Mouse (Mus musculus): ENCODE results near the gene Zfp987. TPM values are rescaled to one million over a fixed set of nuclear protein-coding genes. Genes with fewer than 3 reads are reported as not detected.
A peak's percentile ranks its signal among the peaks of the same experiment; 100 is the strongest.
"Not testable (repeated sequence)": the region's sequence is repeated elsewhere in the genome, so short reads cannot be mapped to it uniquely, and the experiment has no call there.

Zfp987 gene
- polyA plus RNA-seq, 1 experiment from 2014 or later: not detected

DNA sequence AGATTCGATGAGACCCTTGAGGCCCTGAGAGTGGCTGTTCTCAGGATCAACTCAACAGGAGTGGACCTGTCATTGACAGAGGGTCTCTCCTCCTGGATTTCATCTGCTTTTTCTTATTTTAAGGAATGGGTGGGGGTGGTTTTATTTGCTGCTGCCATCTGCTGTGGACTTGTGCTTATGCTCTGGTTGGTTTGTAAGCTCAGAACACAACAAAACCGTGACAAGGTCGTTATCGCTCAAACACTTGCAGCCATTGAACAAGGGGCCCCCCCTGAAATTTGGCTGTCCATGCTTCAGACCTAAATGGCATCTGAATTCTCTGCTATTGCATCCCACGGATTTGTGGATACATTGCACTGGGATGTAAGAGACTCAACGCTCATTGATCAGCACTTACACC is 34.1 kb upstream of the Zfp987 start:
- ATAC-seq; H3K4me1 ChIP-seq (ENCODE audit: control insufficient read depth, insufficient read depth, low read depth, low read length): not testable (repeated sequence)
- WGBS: 79% methylated on average over 6 of the region's 6 CpGs

DNA sequence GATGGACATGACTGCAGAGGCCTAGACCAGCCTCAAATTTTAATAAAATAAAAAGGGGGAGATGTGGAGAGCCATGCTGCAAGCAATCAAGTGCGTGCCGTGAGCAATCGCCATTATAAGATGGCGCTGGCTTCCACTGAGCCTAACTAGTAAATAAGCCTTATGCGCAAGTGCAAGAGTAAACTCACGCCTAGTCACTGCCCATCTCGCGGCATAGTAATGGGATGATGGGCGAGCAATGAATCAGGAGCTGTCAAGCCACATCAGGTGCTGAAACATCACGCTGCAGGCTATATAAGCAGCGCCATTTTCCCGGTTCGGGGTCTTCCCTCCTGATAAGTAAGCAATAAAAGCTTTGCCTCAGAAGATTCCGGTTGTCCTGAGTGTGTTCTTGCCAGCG is 33.5 kb upstream of the Zfp987 start:
- peaks cover 43% of the 10 kb centered on the region for H3K9me3 ChIP-seq (ENCODE audit: control insufficient read depth, low read length)
- not testable (repeated sequence) for ATAC-seq

More for the DNA sequence above, 34.1 kb upstream of the Zfp987 start:
- H3K4me3 ChIP-seq (ENCODE audit: low read length); H3K27me3 ChIP-seq (replicated peaks; ENCODE audit: control insufficient read depth, insufficient read depth, low read length); H3K27ac ChIP-seq (ENCODE audit: low read depth, low read length); H3K4me2 ChIP-seq (ENCODE audit: low read length); H3K36me3 ChIP-seq (ENCODE audit: control insufficient read depth, insufficient read depth, low read length); H3K9ac ChIP-seq (ENCODE audit: low read depth, low read length): not testable (repeated sequence)
- peaks cover 44% of the 10 kb centered on the region for H3K9me3 ChIP-seq (ENCODE audit: control insufficient read depth, low read length)

GRCm38 (mm10) chr4:146064807-146065206 is 32.3 kb upstream of the Zfp987 start:
- H3K9ac ChIP-seq (ENCODE audit: low read depth, low read length); H3K4me1 ChIP-seq (ENCODE audit: control insufficient read depth, insufficient read depth, low read depth, low read length): not testable (repeated sequence)
- 79% methylated on average over 4 of the region's 5 CpGs for WGBS

More for the DNA sequence above, 33.5 kb upstream of the Zfp987 start:
- WGBS: 85% methylated on average over 15 of the region's 15 CpGs
- not testable (repeated sequence) for H3K27ac ChIP-seq (ENCODE audit: low read depth, low read length); H3K36me3 ChIP-seq (ENCODE audit: control insufficient read depth, insufficient read depth, low read length); H3K27me3 ChIP-seq (replicated peaks; ENCODE audit: control insufficient read depth, insufficient read depth, low read length); H3K9ac ChIP-seq (ENCODE audit: low read depth, low read length); H3K4me2 ChIP-seq (ENCODE audit: low read length); H3K4me1 ChIP-seq (ENCODE audit: control insufficient read depth, insufficient read depth, low read depth, low read length); H3K4me3 ChIP-seq (ENCODE audit: low read length)

DNA sequence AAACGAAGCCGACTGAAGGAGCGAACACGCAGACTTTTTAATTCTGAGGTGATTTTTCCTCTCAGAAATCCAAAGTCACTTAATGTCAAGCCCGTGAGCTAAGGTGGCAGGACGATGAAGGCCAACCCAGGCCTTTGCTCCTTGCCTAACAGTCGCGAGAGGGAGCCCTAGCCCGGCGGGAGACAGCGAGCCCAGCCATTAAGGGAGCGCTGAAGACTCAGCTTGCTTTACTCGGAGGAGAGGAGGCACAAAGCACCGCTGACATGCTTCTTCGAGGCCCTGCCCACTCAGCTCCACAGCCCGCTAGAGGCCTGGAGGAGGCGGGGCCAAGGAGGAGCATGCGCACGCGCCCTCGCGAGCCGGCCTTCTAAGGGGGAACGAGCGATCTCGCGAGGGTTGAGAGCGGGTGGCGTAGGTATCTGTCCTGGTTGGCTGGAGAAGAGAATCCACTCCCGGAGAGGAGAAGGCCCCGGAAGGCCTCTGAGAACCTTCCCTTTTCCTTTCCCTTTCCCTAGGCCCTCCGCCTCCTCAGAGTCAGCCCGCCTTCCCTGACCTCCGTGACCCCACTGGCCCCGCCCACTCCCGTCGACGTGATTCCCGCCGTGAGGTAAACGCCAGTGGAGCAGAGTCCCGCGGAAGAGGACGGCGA is 30.0 kb upstream of the Zfp987 start:
- 35% methylated on average over 45 of the region's 45 CpGs for WGBS
- Histone ChIP-seq H3K4me3 (ENCODE audit: low read length) (peak overlapping the region; percentile 32), H3K4me2 (ENCODE audit: low read length) (peak overlapping the region; percentile 48)

More at GRCm38 (mm10) chr4:146064807-146065206, 32.3 kb upstream of the Zfp987 start:
- not testable (repeated sequence) for H3K27ac ChIP-seq (ENCODE audit: low read depth, low read length); H3K27me3 ChIP-seq (replicated peaks; ENCODE audit: control insufficient read depth, insufficient read depth, low read length); H3K36me3 ChIP-seq (ENCODE audit: control insufficient read depth, insufficient read depth, low read length); ATAC-seq; H3K4me3 ChIP-seq (ENCODE audit: low read length); H3K4me2 ChIP-seq (ENCODE audit: low read length)
- H3K9me3 ChIP-seq (ENCODE audit: control insufficient read depth, low read length): peaks cover 37% of the 10 kb centered on the region

GRCm38 (mm10) chr4:146067594-146067993 is 29.5 kb upstream of the Zfp987 start:
- peak overlapping the region; percentile 32 for H3K4me3 ChIP-seq (ENCODE audit: low read length)
- 17% methylated on average over 55 of the region's 55 CpGs for WGBS
- H3K4me2 ChIP-seq (ENCODE audit: low read length): peak overlapping the region; percentile 48

More for the DNA sequence above, 30.0 kb upstream of the Zfp987 start:
- H3K4me1 ChIP-seq (ENCODE audit: control insufficient read depth, insufficient read depth, low read depth, low read length); ATAC-seq; H3K27me3 ChIP-seq (replicated peaks; ENCODE audit: control insufficient read depth, insufficient read depth, low read length); H3K27ac ChIP-seq (ENCODE audit: low read depth, low read length); H3K36me3 ChIP-seq (ENCODE audit: control insufficient read depth, insufficient read depth, low read length); H3K9ac ChIP-seq (ENCODE audit: low read depth, low read length): not testable (repeated sequence)
- peaks cover 24% of the 10 kb centered on the region for H3K9me3 ChIP-seq (ENCODE audit: control insufficient read depth, low read length)

DNA sequence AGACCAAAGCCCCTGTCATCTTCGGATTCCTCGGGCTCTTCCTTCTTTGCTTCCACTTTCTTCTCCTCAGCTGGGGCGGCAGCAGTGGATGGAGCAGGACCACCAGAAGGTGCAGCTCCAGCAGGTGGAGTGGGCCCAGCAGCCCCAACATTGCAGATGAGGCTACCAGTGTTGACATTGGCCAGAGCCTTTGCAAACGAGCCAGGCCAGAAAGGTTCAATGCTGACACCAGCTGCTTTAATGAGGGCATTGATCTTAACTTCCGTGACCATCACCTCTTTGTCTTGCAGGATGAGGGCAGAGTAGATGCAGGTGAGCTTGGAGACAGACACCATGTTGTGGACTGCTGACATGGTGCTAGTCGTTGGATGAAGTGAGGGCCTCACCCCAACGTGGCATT is 23.8 kb upstream of the Zfp987 start:
- H3K9me3 ChIP-seq (ENCODE audit: control insufficient read depth, low read length); H3K27me3 ChIP-seq (replicated peaks; ENCODE audit: control insufficient read depth, insufficient read depth, low read length); H3K4me2 ChIP-seq (ENCODE audit: low read length); H3K4me1 ChIP-seq (ENCODE audit: control insufficient read depth, insufficient read depth, low read depth, low read length); H3K9ac ChIP-seq (ENCODE audit: low read depth, low read length); H3K36me3 ChIP-seq (ENCODE audit: control insufficient read depth, insufficient read depth, low read length); ATAC-seq; H3K27ac ChIP-seq (ENCODE audit: low read depth, low read length); H3K4me3 ChIP-seq (ENCODE audit: low read length): not testable (repeated sequence)
- 84% methylated on average over 5 of the region's 7 CpGs for WGBS

More at GRCm38 (mm10) chr4:146067594-146067993, 29.5 kb upstream of the Zfp987 start:
- H3K36me3 ChIP-seq (ENCODE audit: control insufficient read depth, insufficient read depth, low read length); H3K27ac ChIP-seq (ENCODE audit: low read depth, low read length); H3K27me3 ChIP-seq (replicated peaks; ENCODE audit: control insufficient read depth, insufficient read depth, low read length); H3K9ac ChIP-seq (ENCODE audit: low read depth, low read length); ATAC-seq; H3K4me1 ChIP-seq (ENCODE audit: control insufficient read depth, insufficient read depth, low read depth, low read length): not testable (repeated sequence)
- H3K9me3 ChIP-seq (ENCODE audit: control insufficient read depth, low read length): peaks cover 22% of the 10 kb centered on the region

GRCm38 (mm10) chr4:146101448-146101847 is 4.3 kb downstream of the Zfp987 start:
- H3K9ac ChIP-seq (ENCODE audit: low read depth, low read length); H3K36me3 ChIP-seq (ENCODE audit: control insufficient read depth, insufficient read depth, low read length); ATAC-seq; H3K4me3 ChIP-seq (ENCODE audit: low read length); H3K27me3 ChIP-seq (replicated peaks; ENCODE audit: control insufficient read depth, insufficient read depth, low read length); H3K27ac ChIP-seq (ENCODE audit: low read depth, low read length); H3K4me2 ChIP-seq (ENCODE audit: low read length); H3K9me3 ChIP-seq (ENCODE audit: control insufficient read depth, low read length); H3K4me1 ChIP-seq (ENCODE audit: control insufficient read depth, insufficient read depth, low read depth, low read length): not testable (repeated sequence)
- 55% methylated on average over 3 of the region's 3 CpGs for WGBS

- H3K4me1 ChIP-seq (ENCODE audit: control insufficient read depth, insufficient read depth, low read depth, low read length); H3K4me2 ChIP-seq (ENCODE audit: low read length); ATAC-seq; H3K9me3 ChIP-seq (ENCODE audit: control insufficient read depth, low read length); H3K4me3 ChIP-seq (ENCODE audit: low read length); H3K9ac ChIP-seq (ENCODE audit: low read depth, low read length); H3K27me3 ChIP-seq (replicated peaks; ENCODE audit: control insufficient read depth, insufficient read depth, low read length); H3K27ac ChIP-seq (ENCODE audit: low read depth, low read length); H3K36me3 ChIP-seq (ENCODE audit: control insufficient read depth, insufficient read depth, low read length): not testable (repeated sequence)
- no CpG with 5 or more reads among the region's 6 CpGs for WGBS
Measured at GRCm38 (mm10) chr4:146156524-146156923, 59.4 kb downstream of the Zfp987 start, which contains the start of gene Zfp600. TSS of gene Zfp600 (plus strand) at chr4:146156824.

DNA sequence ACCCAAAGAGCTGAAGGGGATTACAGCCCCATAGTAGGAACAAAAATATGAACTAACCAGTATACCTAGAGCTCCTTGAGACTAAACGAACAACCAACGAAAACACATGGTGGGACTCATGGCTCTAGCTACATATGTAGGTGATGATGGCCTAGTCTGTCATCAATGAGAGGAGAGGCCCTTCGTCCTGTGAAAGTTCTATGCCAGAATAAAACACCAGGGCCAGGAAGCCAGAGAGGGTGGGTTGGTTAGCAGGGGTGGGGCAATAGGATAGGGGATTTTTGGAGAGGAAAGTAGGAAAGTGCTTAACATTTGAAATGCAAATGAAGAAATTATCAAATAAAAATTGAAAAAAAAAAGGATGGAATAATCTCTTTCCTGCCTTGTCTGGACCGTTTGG is 65.8 kb downstream of the Zfp987 start:
- not testable (repeated sequence) for H3K36me3 ChIP-seq (ENCODE audit: control insufficient read depth, insufficient read depth, low read length); H3K27ac ChIP-seq (ENCODE audit: low read depth, low read length); ATAC-seq; H3K9ac ChIP-seq (ENCODE audit: low read depth, low read length); H3K4me3 ChIP-seq (ENCODE audit: low read length); H3K4me2 ChIP-seq (ENCODE audit: low read length); H3K9me3 ChIP-seq (ENCODE audit: control insufficient read depth, low read length); H3K27me3 ChIP-seq (replicated peaks; ENCODE audit: control insufficient read depth, insufficient read depth, low read length); H3K4me1 ChIP-seq (ENCODE audit: control insufficient read depth, insufficient read depth, low read depth, low read length)
- WGBS: 98% methylated on average over 2 of the region's 4 CpGs

All from hindbrain, embryonic 16.5 days (tissue).